Comparison of ENCODE assay signal across 24 mouse cellular contexts in genomic region chr17:46843022-46843421, GRCm38 (mm10). TPM values are rescaled to one million over a fixed set of nuclear protein-coding genes. Genes with fewer than 3 reads are reported as not detected.
A peak's percentile ranks its signal among the peaks of the same experiment; 100 is the strongest.
DNase-seq lines count a peak whose midpoint lies in the region; ATAC-seq and TF ChIP-seq lines count a peak whose summit lies in the region.
"Had no signal": no experiment of that assay in that cellular context is flagged by ENCODE, and none has a peak within 500 bp of the region (broad histone marks: within the 10 kb centered on the region; RNA-seq: fewer than 3 reads in every experiment).

No protein-coding gene starts in this region.

- DNase-seq in gastrocnemius, adult 2 months: no peak
- no peak for DNase-seq in gastrocnemius, postnatal 4 days (ENCODE audit: low spot score in 2 of 2)
- peak; percentile 41 for DNase-seq in kidney, adult 11 months
- DNase-seq in kidney, adult 18-20 months: no peak
- DNase-seq in 3134 (ENCODE audit: extremely low read depth, insufficient read length, low spot score) (peak; percentile 75), R1 (ENCODE audit: low read depth, low spot score) (peak; percentile 28)
- DNase-seq in midbrain, embryonic 11.5 days (ENCODE audit: low spot score, missing footprints): no peak
- DNase-seq: adrenal gland, postnatal 25 days; cerebellum, adult 8-10 months; cerebellum, postnatal 36 days; embryo, embryonic 11 days; left cerebral cortex, postnatal 4 days; right cerebral cortex, postnatal 14 days; thymus, postnatal 25 days had no signal

- no peaks in the 10 kb centered on the region for H3K27me3 ChIP-seq in midbrain, embryonic 16.5 days (ENCODE audit: control insufficient read depth, insufficient read depth, low read depth, low read length)
- H3K27me3 ChIP-seq in midbrain, embryonic 11.5 days (ENCODE audit: control insufficient read depth, insufficient read depth, low read length): no peaks in the 10 kb centered on the region
- H3K27me3 ChIP-seq: embryonic facial prominence, embryonic 13.5 days; forebrain, embryonic 12.5 days; hindbrain, embryonic 12.5 days; limb, embryonic 15.5 days; liver, embryonic 15.5 days; midbrain, embryonic 13.5 days; neural tube, embryonic 12.5 days had no signal

- no peaks in the 10 kb centered on the region for H3K36me3 ChIP-seq in midbrain, embryonic 16.5 days (ENCODE audit: control insufficient read depth, insufficient read depth, low read length)
- H3K36me3 ChIP-seq in midbrain, embryonic 11.5 days (ENCODE audit: control insufficient read depth, insufficient read depth, low read length): no peaks in the 10 kb centered on the region
- H3K36me3 ChIP-seq: hindbrain, embryonic 12.5 days; liver, embryonic 15.5 days had no signal

- no peak overlapping the region for H3K9ac ChIP-seq in midbrain, embryonic 16.5 days (ENCODE audit: low read depth, low read length)
- no peak overlapping the region for H3K9ac ChIP-seq in midbrain, embryonic 11.5 days (ENCODE audit: low read length)
- H3K9ac ChIP-seq: embryonic facial prominence, embryonic 13.5 days; forebrain, embryonic 12.5 days; hindbrain, embryonic 12.5 days; limb, embryonic 15.5 days; liver, embryonic 15.5 days; midbrain, embryonic 13.5 days; neural tube, embryonic 12.5 days had no signal

- no peaks in the 10 kb centered on the region for H3K9me3 ChIP-seq in midbrain, embryonic 16.5 days (replicated peaks; ENCODE audit: control insufficient read depth, low read length, poor library complexity, severe bottlenecking)
- H3K9me3 ChIP-seq in midbrain, embryonic 11.5 days (ENCODE audit: control insufficient read depth, low read length): no peaks in the 10 kb centered on the region
- H3K9me3 ChIP-seq: embryonic facial prominence, embryonic 13.5 days; forebrain, embryonic 12.5 days; hindbrain, embryonic 12.5 days; limb, embryonic 15.5 days; liver, embryonic 15.5 days; midbrain, embryonic 13.5 days; neural tube, embryonic 12.5 days had no signal

- peak overlapping the region; percentile 3; the same call in 1 of the 2 replicates for H3K27ac ChIP-seq in gastrocnemius, adult 2 months
- H3K27ac ChIP-seq in midbrain, embryonic 16.5 days (ENCODE audit: low read length): no peak overlapping the region
- no peak overlapping the region for H3K27ac ChIP-seq in midbrain, embryonic 11.5 days (ENCODE audit: low read depth, low read length)
- H3K27ac ChIP-seq: embryonic facial prominence, embryonic 13.5 days; forebrain, embryonic 12.5 days; hindbrain, embryonic 12.5 days; limb, embryonic 15.5 days; liver, embryonic 15.5 days had no signal

- H3K4me3 ChIP-seq in gastrocnemius, adult 2 months: no peak overlapping the region
- no peak overlapping the region for H3K4me3 ChIP-seq in midbrain, embryonic 16.5 days (ENCODE audit: low read depth, low read length)
- H3K4me3 ChIP-seq in midbrain, embryonic 11.5 days (ENCODE audit: low read depth, low read length): no peak overlapping the region
- H3K4me3 ChIP-seq: embryonic facial prominence, embryonic 13.5 days; erythroblast, embryonic 14.5 days; forebrain, embryonic 12.5 days; hindbrain, embryonic 12.5 days; limb, embryonic 15.5 days; liver, embryonic 15.5 days; midbrain, embryonic 13.5 days; neural tube, embryonic 12.5 days had no signal

- intact Hi-C loops in gastrocnemius, adult 2 months (cut with DNase I): no loop called here

- WGBS in midbrain, embryonic 16.5 days: 75% methylated on average over 2 of the region's 2 CpGs
- 85% methylated on average over 2 of the region's 2 CpGs for WGBS in midbrain, embryonic 11.5 days

- H3K4me1 ChIP-seq in midbrain, embryonic 16.5 days (ENCODE audit: control insufficient read depth, insufficient read depth, low read length): no peaks in the 10 kb centered on the region
- no peaks in the 10 kb centered on the region for H3K4me1 ChIP-seq in midbrain, embryonic 11.5 days (ENCODE audit: control insufficient read depth, insufficient read depth, low read length)
- H3K4me1 ChIP-seq: limb, embryonic 15.5 days had no signal

- H3K4me2 ChIP-seq in midbrain, embryonic 16.5 days (ENCODE audit: low read length): no peak overlapping the region
- no peak overlapping the region for H3K4me2 ChIP-seq in midbrain, embryonic 11.5 days
- H3K4me2 ChIP-seq: embryonic facial prominence, embryonic 13.5 days; forebrain, embryonic 12.5 days; hindbrain, embryonic 12.5 days; limb, embryonic 15.5 days; liver, embryonic 15.5 days; midbrain, embryonic 13.5 days; neural tube, embryonic 12.5 days had no signal

- TF ChIP-seq CTCF in gastrocnemius, adult 2 months (IDR thresholded peaks at IDR 0.05): no peak

- no peak for ATAC-seq in midbrain, embryonic 16.5 days
- ATAC-seq in midbrain, embryonic 11.5 days (ENCODE audit: low FRiP score): no peak
- ATAC-seq: intestine, postnatal 0 days; midbrain, embryonic 13.5 days had no signal

RNA-seq across cellular contexts. Expression of gene Bicral, which starts 15.3 kb away (rescaled TPM):
- total RNA-seq in gastrocnemius, adult 2 months (2021): 10 to 100 TPM; 11.9 to 13.4 TPM
- 10 to 100 TPM; 17.0 to 17.6 TPM for total RNA-seq in gastrocnemius, postnatal 4 days (2021)
- 9.5 and 10.9 TPM in 2 replicates for polyA plus RNA-seq in midbrain, embryonic 16.5 days (2015; fragmentation: Nextera tagmentation; extraction: Ambion mirVana)
- polyA plus RNA-seq in midbrain, embryonic 11.5 days (2014; fragmentation: Nextera tagmentation; extraction: Ambion mirVana): 5.8 and 6.4 TPM in 2 replicates

RNA-seq across cellular contexts. Expression of gene Tbcc, which starts 47.5 kb away (rescaled TPM):
- total RNA-seq in gastrocnemius, adult 2 months (2021): 1 to 10 TPM; 6.0 to 8.2 TPM
- total RNA-seq in gastrocnemius, postnatal 4 days (2021): 10 to 100 TPM; 24.7 to 27.0 TPM
- 49.5 and 52.6 TPM in 2 replicates for polyA plus RNA-seq in midbrain, embryonic 16.5 days (2015; fragmentation: Nextera tagmentation; extraction: Ambion mirVana)
- 72.7 and 76.2 TPM in 2 replicates for polyA plus RNA-seq in midbrain, embryonic 11.5 days (2014; fragmentation: Nextera tagmentation; extraction: Ambion mirVana)

Comparison
In these comparisons a context has a peak if more than half of its experiments do, and no peak if none do; other contexts are left out.
1. DNase-seq: peak in kidney, adult 11 months (single experiment), 3134 (single experiment) and R1 (single experiment); none in gastrocnemius, adult 2 months (single experiment), gastrocnemius, postnatal 4 days (0 of 2), kidney, adult 18-20 months (single experiment) and midbrain, embryonic 11.5 days (single experiment).